In the genomic region with DNA sequence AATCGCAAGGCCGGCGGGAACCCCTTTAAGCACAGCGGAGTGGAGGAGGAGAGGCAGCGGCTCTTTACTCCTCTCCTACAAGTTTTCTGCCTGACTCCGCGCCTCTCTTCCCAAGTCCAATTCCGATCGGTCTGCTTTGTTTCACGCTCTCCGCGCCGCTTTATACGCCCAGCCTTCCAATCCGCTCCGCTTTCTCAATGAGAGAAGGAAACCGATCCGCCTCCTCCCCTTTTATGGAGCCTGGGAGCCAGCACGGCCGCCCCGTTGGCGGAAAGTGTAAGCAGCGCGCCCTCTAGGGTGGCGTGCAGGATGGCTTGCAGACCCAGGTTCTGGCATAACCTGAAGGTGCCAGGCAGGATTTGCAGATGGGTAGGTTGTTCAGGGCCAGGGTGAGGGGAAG, we compare ENCODE assay signal across 8 mouse cellular contexts. TPM values are rescaled to one million over a fixed set of nuclear protein-coding genes. Genes with fewer than 3 reads are reported as not detected.
A peak's percentile ranks its signal among the peaks of the same experiment; 100 is the strongest.
DNase-seq lines count a peak whose midpoint lies in the region; ATAC-seq and TF ChIP-seq lines count a peak whose summit lies in the region.

A gene (minus strand): TSS at position 137 of the 400 bp plus-strand sequence.

- H3K27ac ChIP-seq in heart, embryonic 12.5 days (ENCODE audit: poor library complexity, severe bottlenecking), result peak within 1 kb of the TSS; percentile 94
- peak within 1 kb of the TSS; percentile 68 for H3K27ac ChIP-seq in liver, embryonic 11.5 days (ENCODE audit: low read depth, low read length)

- H3K27me3 ChIP-seq in heart, embryonic 12.5 days (replicated peaks), result peaks cover 27% of the 10 kb centered on the region
- H3K27me3 ChIP-seq in liver, embryonic 11.5 days (replicated peaks; ENCODE audit: control insufficient read depth, insufficient read depth, low read length), result peaks cover 12% of the 10 kb centered on the region
- H3K27me3 ChIP-seq in myocyte (ENCODE audit: control insufficient read depth, insufficient read depth, insufficient read length), result no peaks in the 10 kb centered on the region

- ATAC-seq in CD4-positive, CD25-positive, alpha-beta regulatory T cell, adult 4 months, result no peak
- ATAC-seq in heart, embryonic 12.5 days (ENCODE audit: insufficient number of reproducible peaks, low FRiP score), result peak; percentile 74
- peak; percentile 77 for ATAC-seq in liver, embryonic 11.5 days (replicated peaks; ENCODE audit: low FRiP score)

- H3K9ac ChIP-seq in heart, embryonic 12.5 days, result peak within 1 kb of the TSS; percentile 96
- peak within 1 kb of the TSS; percentile 77 for H3K9ac ChIP-seq in liver, embryonic 11.5 days (ENCODE audit: low read depth, low read length)

- H3K36me3 ChIP-seq in heart, embryonic 12.5 days, result no peaks in the 10 kb centered on the region
- no peaks in the 10 kb centered on the region for H3K36me3 ChIP-seq in liver, embryonic 11.5 days (ENCODE audit: control insufficient read depth, insufficient read depth, low read length)
- no peaks in the 10 kb centered on the region for H3K36me3 ChIP-seq in myocyte (ENCODE audit: control insufficient read depth, insufficient read depth)

- H3K4me3 ChIP-seq in heart, embryonic 12.5 days, result peak within 1 kb of the TSS; percentile 96
- peak within 1 kb of the TSS; percentile 72 for H3K4me3 ChIP-seq in liver, embryonic 11.5 days (ENCODE audit: low read depth, low read length)
- peak within 1 kb of the TSS; percentile 100 for H3K4me3 ChIP-seq in myocyte

- TF ChIP-seq POLR2A in myocyte (IDR thresholded peaks at IDR 0.05; ENCODE audit: insufficient read length, low read depth), result peak; percentile 88

- H3K79me2 ChIP-seq in myocyte (ENCODE audit: control insufficient read depth, insufficient read depth), result peaks cover 47% of the 10 kb centered on the region

- H3K9me3 ChIP-seq in heart, embryonic 12.5 days (replicated peaks), result no peaks in the 10 kb centered on the region
- H3K9me3 ChIP-seq in liver, embryonic 11.5 days (ENCODE audit: control insufficient read depth, low read length), result no peaks in the 10 kb centered on the region

- H3ac ChIP-seq in myocyte (ENCODE audit: control insufficient read depth, insufficient read length), result peak within 1 kb of the TSS; percentile 51

- WGBS in heart, embryonic 12.5 days, result under 1% methylated on average over 25 of the region's 25 CpGs
- WGBS in liver, embryonic 11.5 days, result under 1% methylated on average over 25 of the region's 25 CpGs

- H3K4me2 ChIP-seq in heart, embryonic 12.5 days, result peak within 1 kb of the TSS; percentile 76
- peak within 1 kb of the TSS; percentile 81 for H3K4me2 ChIP-seq in liver, embryonic 11.5 days
- H3K4me2 ChIP-seq in myocyte (ENCODE audit: low read depth), result peak within 1 kb of the TSS; percentile 44

- peaks cover 20% of the 10 kb centered on the region for H3K4me1 ChIP-seq in heart, embryonic 12.5 days (replicated peaks)
- H3K4me1 ChIP-seq in liver, embryonic 11.5 days (replicated peaks; ENCODE audit: control insufficient read depth, insufficient read depth, low read length), result peaks cover 6% of the 10 kb centered on the region

- peak; percentile 49 for DNase-seq in CD4-positive, CD25-positive, alpha-beta regulatory T cell, adult 2 months (ENCODE audit: low read depth, low spot score)
- DNase-seq in fat pad, adult 2 months (ENCODE audit: extremely low read depth, low read depth, low spot score), result peak; percentile 76
- peak; percentile 98 for DNase-seq in kidney, postnatal 10 days
- peak; percentile 82 for DNase-seq in liver, embryonic 11.5 days (ENCODE audit: low spot score)
- peak; percentile 67 to 80 for DNase-seq in spleen, postnatal 4 days (ENCODE audit: low spot score in 2 of 2)

TF ChIP-seq in myocyte, 11 proteins besides CTCF, POLR2A, EP300 and RAD21:
- TF ChIP-seq POLR2AphosphoS2 (IDR thresholded peaks at IDR 0.05; ENCODE audit: insufficient read length, low read depth), result peak; percentile 96
- TF ChIP-seq CEBPB (IDR thresholded peaks at IDR 0.05; ENCODE audit: insufficient read depth, poor library complexity, severe bottlenecking), result no peak
- TF ChIP-seq USF1 (IDR thresholded peaks at IDR 0.05; ENCODE audit: low read depth), result no peak
- TF ChIP-seq MYOD1 (IDR thresholded peaks at IDR 0.05; ENCODE audit: control insufficient read depth in 1 of 3, insufficient read length in 2 of 3, low read depth in 2 of 3), result no peak
- peak; percentile 97 for TF ChIP-seq SRF (IDR thresholded peaks at IDR 0.05; ENCODE audit: control insufficient read depth, insufficient read length, low read depth)
- TF ChIP-seq MYOG (IDR thresholded peaks at IDR 0.05; ENCODE audit: control insufficient read depth in 1 of 3, insufficient read depth in 1 of 3, insufficient read length in 2 of 3, low read depth in 2 of 3), result peak in 1 of 3 experiments; percentile 23
- no peak for TF ChIP-seq REST (IDR thresholded peaks at IDR 0.05; ENCODE audit: insufficient read depth, insufficient read length)

RNA-seq across cellular contexts. Expression of the gene that starts here (rescaled TPM):
- under 1 TPM; 0.28 to 0.63 TPM for polyA plus RNA-seq in CD4-positive, CD25-positive, alpha-beta regulatory T cell, adult 4 months (2017; shearing (Covaris generic))
- polyA plus RNA-seq in heart, embryonic 12.5 days (2016; fragmentation: Nextera tagmentation; extraction: Ambion mirVana), result 38.2 and 40.2 TPM in 2 replicates
- 33.1 and 35.1 TPM in 2 replicates for polyA plus RNA-seq in liver, embryonic 11.5 days (2014; fragmentation: Nextera tagmentation; extraction: Ambion mirVana)
- 10.3 TPM for polyA plus RNA-seq in myocyte (2012; fragmentation: generic; extraction: Trizol)
